13 mouse cellular contexts compared by ENCODE assay signal in genomic region chr2:60018875-60019501, GRCm38 (mm10).
DNase-seq lines count a peak whose midpoint lies in the region; ATAC-seq lines count a peak whose summit lies in the region.
"Had no signal": no experiment of that assay in that cellular context is flagged by ENCODE, and none has a peak within 500 bp of the region (broad histone marks: within the 10 kb centered on the region; RNA-seq: fewer than 3 reads in every experiment).

No protein-coding gene starts in this region.

- H3K4me2 ChIP-seq in heart, embryonic 16.5 days (ENCODE audit: low read depth, low read length), result no peak overlapping the region
- no peak overlapping the region for H3K4me2 ChIP-seq in heart, embryonic 12.5 days
- H3K4me2 ChIP-seq: midbrain, embryonic 15.5 days had no signal

- no peaks in the 10 kb centered on the region for H3K36me3 ChIP-seq in heart, embryonic 16.5 days (ENCODE audit: control insufficient read depth, insufficient read depth)
- H3K36me3 ChIP-seq in heart, embryonic 12.5 days, result peaks cover 3% of the 10 kb centered on the region; the same call in 1 of the 2 replicates
- H3K36me3 ChIP-seq in macrophage (ENCODE audit: inconsistent target), result no peaks in the 10 kb centered on the region
- H3K36me3 ChIP-seq: embryonic facial prominence, embryonic 10.5 days; midbrain, embryonic 15.5 days had no signal

- H3K27me3 ChIP-seq in heart, embryonic 16.5 days (ENCODE audit: control insufficient read depth, insufficient read depth, low read length), result no peaks in the 10 kb centered on the region
- no peaks in the 10 kb centered on the region for H3K27me3 ChIP-seq in heart, embryonic 12.5 days (replicated peaks)
- H3K27me3 ChIP-seq: midbrain, embryonic 15.5 days had no signal

- H3K9ac ChIP-seq in heart, embryonic 16.5 days (ENCODE audit: low read length), result no peak overlapping the region
- no peak overlapping the region for H3K9ac ChIP-seq in heart, embryonic 12.5 days
- H3K9ac ChIP-seq: midbrain, embryonic 15.5 days had no signal

- H3K4me3 ChIP-seq in heart, embryonic 16.5 days (ENCODE audit: low read length), result no peak overlapping the region
- no peak overlapping the region for H3K4me3 ChIP-seq in heart, embryonic 12.5 days
- H3K4me3 ChIP-seq in macrophage (ENCODE audit: inconsistent target), result no peak overlapping the region
- H3K4me3 ChIP-seq: embryonic facial prominence, embryonic 10.5 days; midbrain, embryonic 15.5 days had no signal

- peak; percentile 21 for DNase-seq in brain, adult 2 months (ENCODE audit: low read depth, low spot score)
- DNase-seq in thymus, postnatal 0 days (ENCODE audit: low spot score), result peak; percentile 69
- no peak for DNase-seq in urinary bladder, postnatal 10 days (ENCODE audit: low spot score)
- no peak for DNase-seq in adrenal gland, adult (ENCODE audit: inconsistent age in 2 of 2, low spot score in 1 of 2)
- no peak for DNase-seq in kidney, postnatal 25 days
- DNase-seq: adrenal gland, postnatal 25 days; right cerebral cortex, adult 18-20 months had no signal

- WGBS in heart, embryonic 16.5 days, result 70% methylated on average over 10 of the region's 10 CpGs
- WGBS in heart, embryonic 12.5 days, result 79% methylated on average over 10 of the region's 10 CpGs
- WGBS in macrophage (ENCODE audit: missing documents), result 7% methylated on average over 10 of the region's 10 CpGs

- peaks cover 68% of the 10 kb centered on the region; the same call in 1 of the 2 replicates for H3K79me2 ChIP-seq in macrophage (ENCODE audit: inconsistent target)

- H3K9me3 ChIP-seq in heart, embryonic 16.5 days (replicated peaks; ENCODE audit: control insufficient read depth, low read length), result no peaks in the 10 kb centered on the region
- 0 out of 2 replicates have a peak, but pooled peaks cover 2% of the 10 kb centered on the region for H3K9me3 ChIP-seq in heart, embryonic 12.5 days (replicated peaks)
- H3K9me3 ChIP-seq: embryonic facial prominence, embryonic 10.5 days; midbrain, embryonic 15.5 days had no signal

- no peak overlapping the region for H3K27ac ChIP-seq in heart, embryonic 16.5 days (ENCODE audit: low read length)
- no peak overlapping the region for H3K27ac ChIP-seq in heart, embryonic 12.5 days (ENCODE audit: poor library complexity, severe bottlenecking)
- peak overlapping the region; percentile 92 for H3K27ac ChIP-seq in macrophage
- H3K27ac ChIP-seq: embryonic facial prominence, embryonic 10.5 days; hindbrain, postnatal 0 days; midbrain, embryonic 15.5 days had no signal

- H3K4me1 ChIP-seq in heart, embryonic 16.5 days (ENCODE audit: control insufficient read depth, insufficient read depth, low read length), result no peaks in the 10 kb centered on the region
- H3K4me1 ChIP-seq in heart, embryonic 12.5 days (replicated peaks), result no peaks in the 10 kb centered on the region

- 0 out of 2 replicates have a peak, but pooled peaks have one; percentile 18 for ATAC-seq in heart, embryonic 16.5 days (replicated peaks; ENCODE audit: extremely low read depth, insufficient read depth, low FRiP score)
- ATAC-seq in heart, embryonic 12.5 days (ENCODE audit: insufficient number of reproducible peaks, low FRiP score), result no peak
- ATAC-seq: hindbrain, postnatal 0 days; midbrain, embryonic 15.5 days had no signal

Comparison
In these comparisons a context has a peak if more than half of its experiments do, and no peak if none do; other contexts are left out.
1. DNase-seq: peak in brain, adult 2 months (single experiment) and thymus, postnatal 0 days (single experiment); none in urinary bladder, postnatal 10 days (single experiment), adrenal gland, adult (0 of 2) and kidney, postnatal 25 days (0 of 2).